Mouse (Mus musculus): ENCODE data around the gene Vps13d.

The Vps13d gene

GRCm38 (mm10) chr4:145073728-145074127 lies 121.1 kb downstream of the Vps13d start:
- no peak for DNase-seq

DNA sequence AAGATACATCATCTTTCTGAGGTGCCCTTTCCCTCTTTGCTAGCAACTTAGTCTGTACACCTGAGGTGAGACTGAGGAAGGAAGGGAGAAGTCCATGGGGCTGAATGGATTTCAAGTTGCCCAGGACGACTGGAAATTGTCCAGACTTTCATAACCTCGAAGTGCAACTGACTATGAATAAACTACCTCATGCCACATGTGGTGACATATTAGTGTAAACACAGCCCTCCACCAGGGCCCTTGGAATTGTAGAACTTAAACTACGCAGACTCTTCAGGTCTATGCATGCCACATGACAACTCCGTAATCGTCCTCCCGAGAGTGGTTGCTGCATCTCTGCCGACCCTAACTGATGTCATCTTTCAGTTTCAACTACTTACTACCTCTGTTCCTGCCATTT lies 122.9 kb downstream of the Vps13d start:
- no peak for DNase-seq

DNA sequence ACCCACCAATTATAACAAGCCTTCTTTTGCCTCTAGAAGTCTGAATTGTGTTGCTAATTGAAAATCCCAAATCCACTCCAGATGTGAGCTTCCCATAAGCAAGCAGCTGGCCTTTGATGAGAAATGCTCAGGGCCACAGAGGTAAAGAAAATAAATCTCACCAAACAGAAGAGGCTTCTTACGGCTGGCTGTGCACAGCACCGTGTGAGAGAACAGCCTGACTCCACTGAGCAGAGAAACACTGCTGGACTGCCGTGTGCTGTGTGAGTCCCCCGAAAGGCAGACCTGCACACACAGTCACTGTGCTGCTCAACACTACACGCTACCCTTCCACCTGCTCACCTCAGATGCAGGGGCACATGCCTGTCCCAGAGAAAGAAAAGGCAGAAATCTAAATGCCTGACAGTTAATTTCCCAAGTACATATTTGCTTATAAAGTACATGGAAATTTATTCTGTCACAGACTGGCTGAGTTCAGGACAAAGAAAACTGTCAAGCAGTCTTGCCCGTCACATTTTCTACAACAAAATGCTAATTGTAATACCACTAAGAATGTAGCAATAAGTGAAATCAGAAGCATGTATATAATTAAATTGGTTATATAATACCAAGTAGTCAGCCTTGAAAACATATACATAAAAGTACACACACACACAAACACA lies 127.7 kb downstream of the Vps13d start:
- DNase-seq, result no peak

GRCm38 (mm10) chr4:145066336-145067018 lies 128.3 kb downstream of the Vps13d start:
- DNase-seq, result no peak

DNA sequence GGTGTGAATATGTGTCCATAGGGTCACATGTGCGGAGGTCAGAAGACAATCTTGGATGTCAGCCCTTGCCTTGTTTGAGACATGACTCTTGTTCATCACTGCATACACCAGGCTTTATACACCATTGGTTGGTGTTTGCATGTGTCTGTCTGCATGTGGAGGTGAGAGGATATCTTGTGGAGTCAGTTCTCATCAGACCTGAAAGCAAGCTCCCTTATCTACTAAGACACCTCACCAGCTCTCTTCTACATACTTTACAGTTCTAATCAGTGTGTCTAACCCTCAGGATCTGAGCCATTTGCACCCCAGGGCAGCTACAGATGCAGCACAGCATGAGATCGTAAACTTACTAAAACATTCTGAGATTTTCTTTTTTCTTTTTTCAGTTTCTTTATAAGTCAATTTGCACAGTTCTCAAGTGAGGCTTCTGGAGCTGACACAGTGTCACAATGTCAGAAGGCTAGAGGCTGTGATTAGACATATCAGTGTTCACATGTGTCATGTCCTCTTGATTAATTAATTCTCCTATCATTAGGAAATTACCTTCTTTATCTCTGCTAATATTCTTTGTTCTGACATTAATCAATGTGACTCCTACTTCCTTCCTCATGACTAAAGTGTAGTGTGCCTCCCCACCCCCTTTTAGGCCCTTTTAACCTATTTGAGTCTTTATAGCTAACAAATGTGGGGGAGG lies 135.9 kb downstream of the Vps13d start:
- DNase-seq, result no peak

DNA sequence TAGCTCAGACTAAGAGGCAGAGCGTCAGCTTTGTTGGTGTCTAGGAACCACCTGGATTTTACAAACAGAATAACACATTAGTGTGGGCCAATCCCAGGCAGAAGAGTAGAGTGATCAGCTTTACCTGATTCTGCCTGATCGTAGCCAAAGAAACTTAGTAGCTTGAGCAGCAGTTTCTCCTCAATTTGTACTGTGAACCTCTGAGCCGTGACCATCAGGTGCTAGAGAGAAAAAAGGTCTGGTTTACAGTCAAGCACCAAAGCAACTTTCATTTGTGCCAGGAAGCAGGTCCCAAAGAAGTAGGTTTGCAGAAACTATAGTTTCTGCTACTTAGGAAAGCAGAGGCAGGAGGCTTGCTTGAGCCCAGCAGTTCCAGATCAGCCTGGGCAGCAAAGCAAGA lies 138.5 kb downstream of the Vps13d start:
- DNase-seq, result no peak

DNA sequence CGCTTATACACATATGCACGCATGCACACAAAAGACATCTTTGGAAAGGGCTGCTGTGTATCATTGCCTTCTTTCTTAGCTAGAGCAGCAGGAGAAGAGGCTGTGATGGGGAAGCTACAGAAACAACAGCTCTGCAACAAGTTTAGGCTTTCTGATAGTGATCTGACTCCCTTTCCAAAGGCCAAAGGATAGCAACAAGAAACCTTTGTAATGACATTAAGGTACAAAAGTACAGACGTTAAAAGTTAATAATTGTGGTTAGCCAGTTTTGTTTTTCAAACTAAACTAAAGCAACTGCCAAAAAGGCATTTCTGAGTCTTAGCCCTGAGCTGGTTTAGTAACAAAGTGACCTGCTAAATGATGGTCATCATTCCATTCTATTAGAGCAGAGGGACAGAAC lies 139.0 kb downstream of the Vps13d start:
- no peak for DNase-seq

GRCm38 (mm10) chr4:145054369-145054768 lies 140.4 kb downstream of the Vps13d start:
- no peak for DNase-seq

GRCm38 (mm10) chr4:145052697-145053096 lies 142.1 kb downstream of the Vps13d start:
- no peak for DNase-seq

GRCm38 (mm10) chr4:145052282-145052681 lies 142.5 kb downstream of the Vps13d start:
- no peak for DNase-seq

GRCm38 (mm10) chr4:145051209-145051969 lies 143.4 kb downstream of the Vps13d start:
- no peak for DNase-seq

DNA sequence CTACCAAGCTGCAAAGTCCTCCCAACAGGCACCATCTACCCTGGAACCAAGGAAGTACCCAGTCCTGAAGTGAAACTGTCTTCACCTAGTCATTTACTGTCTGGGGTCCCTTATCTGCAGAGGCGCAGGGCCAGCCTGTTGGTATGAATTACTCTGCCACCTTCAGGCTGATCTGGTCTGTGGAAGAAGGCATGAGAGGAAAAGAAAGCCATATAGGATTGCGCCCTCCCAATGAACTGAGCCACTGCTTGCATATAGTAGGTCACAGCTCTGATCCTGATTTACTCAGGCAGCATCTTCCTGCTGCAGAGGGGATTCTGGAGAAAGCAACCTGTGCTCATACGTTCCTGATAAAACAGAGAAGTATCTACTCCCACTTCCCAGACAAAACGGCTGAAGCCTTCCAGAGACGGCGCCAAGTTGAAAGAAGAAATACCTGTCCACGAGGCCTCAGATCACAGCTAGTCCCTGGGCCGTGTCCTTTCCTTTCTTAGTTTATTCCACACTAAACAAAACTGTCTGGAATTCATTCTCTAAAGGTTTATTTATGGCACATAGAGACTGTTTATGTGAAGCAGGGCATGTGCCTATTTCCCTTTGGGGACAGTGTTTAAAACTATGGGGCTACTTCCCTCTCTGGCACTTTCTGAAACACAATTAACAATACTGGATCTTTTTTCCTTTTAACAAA lies 144.1 kb downstream of the Vps13d start:
- DNase-seq, result no peak

DNA sequence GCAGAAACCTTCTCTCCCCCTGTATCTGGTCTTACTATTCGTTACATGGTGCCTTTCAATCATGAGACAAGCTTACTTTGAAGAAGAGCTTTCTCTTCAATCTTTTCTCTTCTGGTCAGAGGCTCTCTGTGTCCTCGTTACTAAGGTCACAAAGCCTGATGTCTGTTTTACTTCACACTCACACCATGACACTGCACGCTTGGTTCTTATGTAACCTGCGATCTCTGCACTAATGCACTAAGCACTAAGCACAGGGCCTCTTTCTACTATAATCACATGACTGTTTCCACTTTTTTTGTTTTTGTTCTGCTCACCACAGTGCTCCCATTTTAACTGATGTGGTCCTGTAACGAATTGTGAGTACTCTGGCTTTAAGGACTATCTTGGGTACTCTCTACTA lies 146.8 kb downstream of the Vps13d start:
- no peak for DNase-seq

DNA sequence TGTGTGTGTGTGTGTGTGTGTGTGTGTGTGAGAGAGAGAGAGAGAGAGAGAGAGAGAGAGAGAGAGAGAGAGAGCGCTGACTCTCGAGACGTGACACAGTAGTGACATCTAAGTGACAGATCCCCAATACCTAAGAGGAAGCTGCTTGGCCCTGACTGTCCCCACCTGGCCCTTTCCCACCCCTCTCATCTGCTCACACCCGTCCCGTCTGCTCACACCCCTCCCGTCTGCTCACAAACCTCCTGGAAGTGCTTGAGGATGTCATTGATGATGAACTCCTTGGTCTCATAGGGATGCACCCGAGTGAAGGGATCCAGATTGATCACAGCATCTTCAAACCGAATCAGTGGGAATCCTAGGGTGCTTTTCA lies 148.8 kb downstream of the Vps13d start:
- no peak for DNase-seq

- DNase-seq, result no peak
These were observed 149.3 kb downstream of the Vps13d start for GRCm38 (mm10) chr4:145045312-145046031.

DNA sequence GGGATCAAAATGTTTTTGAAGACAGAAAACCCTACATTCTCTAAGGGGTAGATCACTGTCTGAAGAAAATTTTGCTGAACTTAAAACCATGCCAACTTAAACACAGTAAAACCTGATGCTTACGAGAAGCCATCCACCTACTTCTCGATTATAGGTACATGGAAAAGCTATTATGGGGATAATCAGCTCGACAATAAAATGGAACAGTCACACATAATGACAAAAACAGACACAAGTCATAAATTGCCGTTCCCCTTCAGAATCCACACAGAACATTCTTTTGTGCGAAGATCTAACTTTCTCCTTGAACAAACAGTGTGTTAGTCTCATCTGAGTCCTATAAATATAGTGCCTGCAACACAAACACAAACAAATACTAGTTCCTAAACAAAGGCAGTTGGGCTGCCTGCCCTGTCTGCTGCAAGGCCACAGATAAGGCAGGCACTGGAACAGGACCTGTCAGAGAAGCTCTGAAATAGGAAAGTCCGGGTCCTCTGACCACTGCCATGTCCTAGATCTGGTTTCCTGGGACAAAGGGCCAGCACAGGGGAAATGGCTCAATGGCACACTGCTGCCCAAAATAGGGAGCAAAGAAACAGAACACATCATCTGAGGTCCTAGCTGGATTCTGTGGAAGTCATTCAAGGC lies 153.5 kb downstream of the Vps13d start:
- no peak for DNase-seq

DNA sequence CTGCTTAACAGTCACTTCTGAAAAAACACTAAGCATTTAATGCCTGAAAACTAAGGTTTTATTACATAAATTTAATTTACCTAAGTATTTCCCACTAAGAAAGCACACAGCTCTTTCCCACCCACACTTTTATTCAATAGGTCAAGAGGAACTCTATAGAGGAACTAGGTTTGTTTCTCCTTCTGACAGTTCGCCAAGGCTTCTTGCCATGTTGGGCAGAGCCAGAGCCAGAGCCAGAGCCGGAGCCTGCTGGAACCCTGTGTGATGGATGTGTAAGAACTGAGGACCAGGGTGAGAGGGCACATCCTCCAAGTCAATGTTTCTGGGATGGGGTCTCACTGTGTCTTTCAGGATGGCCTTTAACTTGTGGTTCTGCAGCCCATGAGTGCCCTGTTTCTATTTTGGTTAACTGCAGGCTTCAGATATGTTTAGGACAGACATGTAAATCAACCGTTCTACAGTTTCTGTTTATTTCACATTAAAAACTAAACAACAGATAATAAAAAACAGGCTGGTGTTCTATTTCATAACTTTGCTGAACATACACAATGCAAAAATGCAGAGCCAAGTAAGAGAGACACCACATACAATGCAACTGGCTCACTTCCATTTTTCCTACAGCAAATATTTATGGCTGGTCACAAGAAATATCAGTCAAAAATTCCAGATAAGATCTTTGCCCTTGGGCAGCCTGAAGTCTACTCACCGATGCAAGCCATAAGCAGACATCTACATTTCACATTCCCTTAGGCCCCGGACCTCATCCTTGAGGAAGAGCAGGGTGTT lies 157.0 kb downstream of the Vps13d start:
- no peak for DNase-seq

GRCm38 (mm10) chr4:145037006-145037405 lies 157.8 kb downstream of the Vps13d start:
- DNase-seq, result no peak

DNA sequence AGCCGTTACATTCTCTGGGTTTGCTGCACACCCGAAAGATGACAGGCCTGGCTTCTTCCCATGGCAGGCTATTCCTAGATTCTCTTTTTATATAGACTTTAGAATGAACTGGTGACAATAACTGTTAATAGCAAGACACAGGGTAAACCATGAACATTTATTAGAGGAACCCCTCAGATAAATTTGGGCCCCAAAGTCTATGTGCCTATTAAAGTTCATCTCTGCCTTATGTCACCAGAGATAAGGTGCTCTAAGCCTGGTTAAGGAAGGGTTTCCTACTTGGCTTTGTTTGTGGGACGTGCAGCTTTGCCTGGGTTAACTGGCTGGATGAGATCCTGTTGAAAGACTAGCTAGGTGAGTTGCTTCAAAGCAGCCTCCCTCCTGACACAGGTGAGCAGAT lies 159.4 kb downstream of the Vps13d start:
- DNase-seq, result no peak

DNA sequence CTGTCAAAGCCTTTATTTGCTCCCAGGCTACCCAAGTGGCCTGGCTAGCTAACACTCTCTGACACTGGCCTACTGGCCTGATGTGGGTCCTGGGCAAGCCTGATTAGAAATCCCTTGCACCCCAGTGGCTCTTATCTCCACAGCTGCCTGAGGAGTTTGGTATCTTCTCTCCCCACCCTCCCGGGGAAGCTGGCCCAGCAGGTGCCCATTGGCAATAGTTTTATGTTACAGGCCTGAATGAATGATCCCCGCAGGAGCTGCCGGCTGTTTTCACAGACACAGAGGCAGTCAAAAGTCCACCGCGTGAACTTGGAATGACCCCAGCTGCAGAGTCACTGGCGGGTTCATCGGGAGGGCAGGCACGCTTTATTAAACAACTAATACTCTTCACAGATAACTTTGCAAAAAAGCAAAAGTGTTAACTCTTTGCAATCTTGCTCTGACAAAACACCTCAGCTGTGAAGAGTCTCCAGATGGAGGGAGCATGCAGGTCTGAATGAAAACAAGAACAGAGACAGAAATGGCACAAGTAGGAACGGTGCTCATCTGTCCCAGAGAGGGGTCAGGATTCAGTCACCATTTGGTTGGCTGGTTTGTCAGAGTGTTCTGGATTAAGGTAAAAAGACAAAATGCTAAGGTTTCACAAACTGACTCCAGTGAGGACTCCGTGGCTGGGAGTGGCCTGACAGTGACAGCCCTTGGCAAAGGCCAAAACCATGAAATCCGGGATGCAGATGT lies 160.1 kb downstream of the Vps13d start:
- DNase-seq, result no peak
